Mouse (Mus musculus): ENCODE data around the gene Eef1akmt1.

GRCm38 (mm10) chr14:57591830-57592229 lies 20.4 kb upstream of the Eef1akmt1 start:
- TF ChIP-seq CTCF (IDR thresholded peaks at IDR 0.05; ENCODE audit: low read depth, low read length) (no peak), POLR2A (IDR thresholded peaks at IDR 0.05; ENCODE audit: extremely low read depth, insufficient read depth, low read length) (no peak)
